Mouse (Mus musculus): ENCODE measurements around the gene Hnf1b.

The Hnf1b gene

DNA sequence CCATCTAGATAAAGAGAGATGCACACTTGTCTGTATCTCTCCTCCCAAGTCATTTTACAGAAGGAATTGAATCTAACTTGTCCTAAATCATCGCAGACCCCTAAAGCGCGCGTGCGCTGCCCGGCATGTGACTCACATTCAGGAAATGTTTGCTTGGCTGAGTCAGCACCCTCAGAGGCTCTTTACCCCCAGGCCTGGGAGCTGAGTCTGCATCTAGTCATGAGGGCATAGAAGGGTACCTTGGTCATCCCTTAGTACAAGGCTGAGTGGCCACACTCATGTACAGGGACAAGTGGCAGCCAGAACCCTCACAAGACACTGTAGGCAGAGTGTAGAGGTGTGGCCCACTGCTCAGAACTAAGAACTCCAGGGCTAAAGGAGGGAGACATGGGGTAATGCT is 6.3 kb upstream of the Hnf1b start:
- H3K4me1 ChIP-seq (replicated peaks; ENCODE audit: low read depth, low read length), result no peaks in the 10 kb centered on the region
- H3K4me3 ChIP-seq (replicated peaks; ENCODE audit: low read length), result no peak overlapping the region
- no peaks in the 10 kb centered on the region for H3K9me3 ChIP-seq (ENCODE audit: low read length)
- H3K27me3 ChIP-seq (ENCODE audit: insufficient read depth, low read length), result peaks cover 16% of the 10 kb centered on the region
- TF ChIP-seq CTCF (conservative IDR thresholded peaks at IDR 0.05; ENCODE audit: low read length), result no peak
- TF ChIP-seq POU5F1 (IDR thresholded peaks at IDR 0.05; ENCODE audit: borderline replicate concordance, low read length), result no peak
- no peak for TF ChIP-seq NANOG (IDR thresholded peaks at IDR 0.05; ENCODE audit: borderline replicate concordance, low read length)
- no peaks in the 10 kb centered on the region for H3K36me3 ChIP-seq (ENCODE audit: insufficient read depth, low read length)

DNA sequence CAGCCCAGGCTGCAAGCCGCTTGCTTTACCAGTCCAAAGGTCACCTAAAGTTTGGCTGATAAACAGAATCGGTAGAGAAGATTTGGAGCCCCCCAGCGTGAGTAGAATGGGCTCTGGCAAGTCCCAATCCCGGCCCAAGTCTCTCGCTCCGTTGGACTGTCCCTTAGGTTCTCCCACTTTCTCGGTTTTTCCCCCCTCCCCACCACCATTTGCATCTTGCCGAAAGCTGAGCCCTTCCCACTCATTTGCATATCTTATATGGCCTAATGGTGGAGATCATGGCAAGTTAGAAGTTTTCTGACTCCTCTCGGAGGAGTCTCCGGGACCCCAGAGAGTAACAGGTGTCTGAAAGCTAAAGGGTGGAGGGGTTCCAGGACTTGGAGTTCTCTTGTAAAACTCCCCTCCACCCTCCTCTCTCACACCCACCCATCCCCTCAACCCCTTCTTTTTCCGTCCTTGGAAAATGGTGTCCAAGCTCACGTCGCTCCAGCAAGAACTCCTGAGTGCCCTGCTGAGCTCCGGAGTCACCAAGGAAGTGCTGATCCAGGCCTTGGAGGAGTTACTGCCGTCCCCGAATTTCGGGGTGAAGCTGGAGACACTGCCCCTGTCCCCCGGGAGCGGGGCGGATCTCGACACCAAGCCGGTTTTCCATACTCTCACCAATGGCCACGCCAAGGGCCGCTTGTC is 866 bp downstream of the Hnf1b start:
- Histone ChIP-seq H3K9me3 (ENCODE audit: low read length) (no peaks in the 10 kb centered on the region), H3K4me1 (replicated peaks; ENCODE audit: low read depth, low read length) (peaks cover 44% of the 10 kb centered on the region), H3K27me3 (ENCODE audit: insufficient read depth, low read length) (peaks cover 72% of the 10 kb centered on the region), H3K36me3 (ENCODE audit: insufficient read depth, low read length) (no peaks in the 10 kb centered on the region), H3K4me3 (replicated peaks; ENCODE audit: low read length) (peak overlapping the region; percentile 71)
- TF ChIP-seq POU5F1 (IDR thresholded peaks at IDR 0.05; ENCODE audit: borderline replicate concordance, low read length) (no peak), NANOG (IDR thresholded peaks at IDR 0.05; ENCODE audit: borderline replicate concordance, low read length) (no peak), CTCF (conservative IDR thresholded peaks at IDR 0.05; ENCODE audit: low read length) (no peak)

DNA sequence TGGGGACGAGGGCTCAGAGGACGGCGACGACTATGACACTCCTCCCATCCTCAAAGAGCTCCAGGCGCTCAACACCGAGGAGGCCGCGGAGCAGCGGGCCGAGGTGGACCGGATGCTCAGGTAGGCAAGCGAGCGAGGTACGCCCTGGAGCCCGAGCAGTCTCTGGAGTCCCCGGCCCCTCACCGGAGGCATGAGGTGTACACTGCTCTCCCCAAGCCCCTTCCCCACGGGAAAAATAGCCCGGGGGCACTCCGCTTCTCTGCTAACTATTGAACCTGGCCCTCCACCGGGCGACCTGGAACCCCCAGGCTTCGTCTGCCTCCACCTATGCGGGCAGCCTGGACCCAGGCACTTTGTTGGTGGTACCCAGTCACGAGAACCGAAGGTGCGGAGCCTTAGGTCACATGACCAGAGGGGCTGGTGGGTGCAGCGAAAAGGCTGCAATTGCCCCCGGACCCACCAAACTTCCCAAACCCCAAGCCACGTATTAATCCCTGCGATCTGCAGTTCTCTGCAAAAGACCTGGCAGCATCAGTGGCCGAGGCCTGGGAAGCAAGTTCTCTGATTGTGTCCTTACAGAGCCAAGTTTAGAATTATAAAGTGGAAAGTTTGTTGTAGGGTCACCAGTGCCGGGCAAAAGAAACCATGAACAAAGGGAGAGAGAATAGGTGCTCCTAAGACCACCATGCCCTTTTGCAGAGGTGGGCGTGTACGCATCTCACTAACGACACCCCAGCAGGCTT is 1.6 kb downstream of the Hnf1b start:
- H3K36me3 ChIP-seq (ENCODE audit: insufficient read depth, low read length), result no peaks in the 10 kb centered on the region
- TF ChIP-seq CTCF (conservative IDR thresholded peaks at IDR 0.05; ENCODE audit: low read length) (no peak), POU5F1 (IDR thresholded peaks at IDR 0.05; ENCODE audit: borderline replicate concordance, low read length) (no peak), NANOG (IDR thresholded peaks at IDR 0.05; ENCODE audit: borderline replicate concordance, low read length) (no peak)
- H3K9me3 ChIP-seq (ENCODE audit: low read length), result no peaks in the 10 kb centered on the region
- peaks cover 44% of the 10 kb centered on the region for H3K4me1 ChIP-seq (replicated peaks; ENCODE audit: low read depth, low read length)
- H3K4me3 ChIP-seq (replicated peaks; ENCODE audit: low read length), result peak overlapping the region; percentile 71
- peaks cover 78% of the 10 kb centered on the region for H3K27me3 ChIP-seq (ENCODE audit: insufficient read depth, low read length)

DNA sequence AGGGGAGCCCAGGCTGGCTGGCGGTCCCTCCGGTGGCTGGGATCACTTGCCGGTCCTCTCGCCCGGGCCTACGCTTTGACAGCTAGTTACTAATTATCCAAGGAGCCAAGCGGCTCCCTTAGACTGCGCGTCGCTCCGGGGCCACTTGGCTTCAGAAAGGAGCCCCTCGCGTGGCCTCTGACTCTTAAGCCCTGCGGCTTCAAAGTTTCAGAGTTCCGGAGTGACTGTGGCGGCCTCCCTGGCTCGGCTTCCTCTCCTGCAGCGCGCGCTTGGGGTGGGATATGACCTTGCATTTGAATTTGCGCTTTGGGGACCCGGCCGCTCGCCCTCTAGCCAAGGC is 2.1 kb downstream of the Hnf1b start:
- H3K9me3 ChIP-seq (ENCODE audit: low read length), result no peaks in the 10 kb centered on the region
- H3K27me3 ChIP-seq (ENCODE audit: insufficient read depth, low read length), result peaks cover 81% of the 10 kb centered on the region
- TF ChIP-seq CTCF (conservative IDR thresholded peaks at IDR 0.05; ENCODE audit: low read length) (no peak), POU5F1 (IDR thresholded peaks at IDR 0.05; ENCODE audit: borderline replicate concordance, low read length) (no peak), NANOG (IDR thresholded peaks at IDR 0.05; ENCODE audit: borderline replicate concordance, low read length) (no peak)
- peaks cover 44% of the 10 kb centered on the region for H3K4me1 ChIP-seq (replicated peaks; ENCODE audit: low read depth, low read length)
- H3K36me3 ChIP-seq (ENCODE audit: insufficient read depth, low read length), result no peaks in the 10 kb centered on the region
- H3K4me3 ChIP-seq (replicated peaks; ENCODE audit: low read length), result peak overlapping the region; percentile 71

DNA sequence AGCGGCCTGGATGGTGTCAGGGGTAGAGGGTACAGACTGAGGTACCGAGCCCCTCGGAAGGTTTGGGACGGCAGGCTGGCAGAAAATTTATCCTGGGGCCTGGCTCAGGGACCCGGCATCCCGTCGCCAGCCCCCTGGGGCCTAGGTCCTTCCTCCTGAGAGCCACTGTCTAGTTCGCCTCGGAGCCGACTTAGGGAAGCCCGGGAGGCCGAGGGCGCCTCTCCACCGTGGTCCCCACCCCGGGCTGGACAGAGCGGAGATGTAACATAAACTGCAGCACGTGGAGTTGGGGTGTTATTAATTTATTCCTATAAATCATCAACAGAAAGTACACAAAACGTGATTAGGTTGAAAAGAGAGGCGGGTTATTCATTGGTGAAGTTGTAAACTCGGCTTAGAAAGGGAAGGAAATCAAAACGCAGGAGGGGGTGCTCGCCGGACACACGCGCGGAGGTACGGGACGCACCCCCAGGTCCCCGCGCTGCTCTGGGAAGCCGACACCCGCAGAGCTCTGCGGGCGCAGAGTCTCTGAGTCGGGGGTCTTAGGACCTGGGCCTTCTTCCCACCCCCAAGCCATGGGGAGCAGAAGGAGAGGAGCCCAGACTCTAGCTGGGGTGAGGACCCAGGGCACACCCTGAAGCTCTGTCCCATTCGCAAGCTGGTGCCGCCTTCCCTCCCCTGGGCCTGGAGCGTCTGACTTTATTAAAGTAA is 2.8 kb downstream of the Hnf1b start:
- no peaks in the 10 kb centered on the region for H3K9me3 ChIP-seq (ENCODE audit: low read length)
- peaks cover 84% of the 10 kb centered on the region for H3K27me3 ChIP-seq (ENCODE audit: insufficient read depth, low read length)
- TF ChIP-seq CTCF (conservative IDR thresholded peaks at IDR 0.05; ENCODE audit: low read length) (no peak), POU5F1 (IDR thresholded peaks at IDR 0.05; ENCODE audit: borderline replicate concordance, low read length) (no peak), NANOG (IDR thresholded peaks at IDR 0.05; ENCODE audit: borderline replicate concordance, low read length) (no peak)
- H3K4me1 ChIP-seq (replicated peaks; ENCODE audit: low read depth, low read length), result peaks cover 44% of the 10 kb centered on the region
- H3K4me3 ChIP-seq (replicated peaks; ENCODE audit: low read length), result peak overlapping the region; percentile 71
- no peaks in the 10 kb centered on the region for H3K36me3 ChIP-seq (ENCODE audit: insufficient read depth, low read length)

DNA sequence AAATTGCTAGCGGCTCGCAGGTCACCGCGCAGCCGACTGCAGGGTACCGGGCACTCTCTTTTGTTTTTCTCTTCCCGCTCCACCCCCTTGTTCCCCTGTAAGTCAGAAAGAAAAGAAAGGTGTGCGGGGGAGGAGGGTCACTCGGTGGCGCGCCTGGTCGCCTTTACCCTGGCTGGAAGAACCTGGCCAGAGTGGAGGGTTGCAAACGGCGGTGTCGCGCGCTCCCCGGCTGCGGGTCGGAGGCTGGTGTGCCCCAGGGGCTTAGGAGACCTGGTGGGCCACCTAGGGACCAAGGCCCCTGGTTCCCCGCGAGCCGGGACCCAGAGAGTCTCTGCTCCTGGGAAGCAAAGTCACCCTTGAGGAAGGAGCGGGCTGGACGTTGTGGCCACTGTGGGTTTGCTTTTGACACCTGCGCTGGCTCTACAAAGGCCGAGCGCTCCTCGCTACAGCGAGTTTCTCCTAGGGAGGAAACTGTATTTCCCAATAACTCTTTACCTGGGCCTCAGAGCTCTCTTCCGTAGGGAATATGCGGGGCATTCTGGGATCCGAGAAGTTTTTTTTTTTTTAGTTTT is 3.4 kb downstream of the Hnf1b start:
- peaks cover 44% of the 10 kb centered on the region for H3K4me1 ChIP-seq (replicated peaks; ENCODE audit: low read depth, low read length)

DNA sequence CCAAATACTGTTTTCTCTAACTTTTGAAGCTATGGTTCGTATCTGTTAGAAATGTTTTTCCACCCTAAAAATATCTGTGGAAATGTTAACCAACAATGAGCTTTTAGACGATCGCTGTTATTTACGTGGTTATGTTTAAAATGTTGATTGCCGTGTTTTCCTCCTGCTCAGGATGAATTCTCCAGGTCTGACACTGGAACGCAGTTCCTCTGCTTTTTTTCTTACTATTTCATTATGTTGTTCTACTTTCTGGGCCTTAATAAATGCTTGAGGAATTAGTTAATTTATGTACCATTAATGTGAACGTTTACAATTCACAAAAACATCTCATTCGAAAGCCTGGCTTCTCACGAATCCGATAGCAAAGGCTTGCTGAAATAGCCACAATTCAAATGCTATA is 4.2 kb downstream of the Hnf1b start:
- Histone ChIP-seq H3K9me3 (ENCODE audit: low read length) (no peaks in the 10 kb centered on the region), H3K27me3 (ENCODE audit: insufficient read depth, low read length) (peaks cover 85% of the 10 kb centered on the region), H3K4me1 (replicated peaks; ENCODE audit: low read depth, low read length) (peaks cover 44% of the 10 kb centered on the region), H3K4me3 (replicated peaks; ENCODE audit: low read length) (no peak overlapping the region), H3K36me3 (ENCODE audit: insufficient read depth, low read length) (no peaks in the 10 kb centered on the region)
- TF ChIP-seq NANOG (IDR thresholded peaks at IDR 0.05; ENCODE audit: borderline replicate concordance, low read length) (no peak), POU5F1 (IDR thresholded peaks at IDR 0.05; ENCODE audit: borderline replicate concordance, low read length) (no peak), CTCF (conservative IDR thresholded peaks at IDR 0.05; ENCODE audit: low read length) (no peak)

More for the DNA sequence above, 3.4 kb downstream of the Hnf1b start:
- no peak for TF ChIP-seq NANOG (IDR thresholded peaks at IDR 0.05; ENCODE audit: borderline replicate concordance, low read length)
- TF ChIP-seq POU5F1 (IDR thresholded peaks at IDR 0.05; ENCODE audit: borderline replicate concordance, low read length), result no peak
- no peak for TF ChIP-seq CTCF (conservative IDR thresholded peaks at IDR 0.05; ENCODE audit: low read length)
- H3K36me3 ChIP-seq (ENCODE audit: insufficient read depth, low read length), result no peaks in the 10 kb centered on the region
- H3K27me3 ChIP-seq (ENCODE audit: insufficient read depth, low read length), result peaks cover 86% of the 10 kb centered on the region
- H3K4me3 ChIP-seq (replicated peaks; ENCODE audit: low read length), result peak overlapping the region; percentile 71
- no peaks in the 10 kb centered on the region for H3K9me3 ChIP-seq (ENCODE audit: low read length)

DNA sequence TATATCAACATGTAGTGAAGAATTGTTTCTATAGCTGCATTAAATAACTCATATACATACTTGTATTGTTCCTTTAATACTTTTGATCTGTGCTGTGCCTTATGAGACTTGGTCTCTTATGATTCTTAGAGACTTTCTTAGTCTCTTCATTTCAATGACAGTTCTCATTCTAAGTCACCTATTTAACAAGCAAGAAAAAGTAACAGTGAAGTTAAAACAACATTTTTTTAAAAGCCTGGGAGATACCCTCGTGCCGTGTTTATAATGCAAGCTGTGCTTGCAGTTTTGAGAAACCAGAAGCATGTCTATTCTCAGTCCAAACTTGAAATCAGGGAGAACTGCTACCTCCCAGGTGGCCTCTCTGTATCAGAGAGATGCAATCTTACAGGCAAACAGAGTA is 4.8 kb downstream of the Hnf1b start:
- peaks cover 82% of the 10 kb centered on the region for H3K27me3 ChIP-seq (ENCODE audit: insufficient read depth, low read length)
- H3K4me1 ChIP-seq (replicated peaks; ENCODE audit: low read depth, low read length), result peaks cover 42% of the 10 kb centered on the region
- no peaks in the 10 kb centered on the region for H3K9me3 ChIP-seq (ENCODE audit: low read length)
- H3K36me3 ChIP-seq (ENCODE audit: insufficient read depth, low read length), result no peaks in the 10 kb centered on the region
- no peak overlapping the region for H3K4me3 ChIP-seq (replicated peaks; ENCODE audit: low read length)
- no peak for TF ChIP-seq NANOG (IDR thresholded peaks at IDR 0.05; ENCODE audit: borderline replicate concordance, low read length)
- no peak for TF ChIP-seq CTCF (conservative IDR thresholded peaks at IDR 0.05; ENCODE audit: low read length)
- no peak for TF ChIP-seq POU5F1 (IDR thresholded peaks at IDR 0.05; ENCODE audit: borderline replicate concordance, low read length)

All from E14TG2a.4 (cell line).